Mouse (Mus musculus): Measurements from ENCODE around the gene Spryd3. TPM values are rescaled to one million over a fixed set of nuclear protein-coding genes. Genes with fewer than 3 reads are reported as not detected.

The Spryd3 gene
- total and polyA plus RNA-seq, 2 experiments from 2014 or later, result 118 to 134 TPM

DNA sequence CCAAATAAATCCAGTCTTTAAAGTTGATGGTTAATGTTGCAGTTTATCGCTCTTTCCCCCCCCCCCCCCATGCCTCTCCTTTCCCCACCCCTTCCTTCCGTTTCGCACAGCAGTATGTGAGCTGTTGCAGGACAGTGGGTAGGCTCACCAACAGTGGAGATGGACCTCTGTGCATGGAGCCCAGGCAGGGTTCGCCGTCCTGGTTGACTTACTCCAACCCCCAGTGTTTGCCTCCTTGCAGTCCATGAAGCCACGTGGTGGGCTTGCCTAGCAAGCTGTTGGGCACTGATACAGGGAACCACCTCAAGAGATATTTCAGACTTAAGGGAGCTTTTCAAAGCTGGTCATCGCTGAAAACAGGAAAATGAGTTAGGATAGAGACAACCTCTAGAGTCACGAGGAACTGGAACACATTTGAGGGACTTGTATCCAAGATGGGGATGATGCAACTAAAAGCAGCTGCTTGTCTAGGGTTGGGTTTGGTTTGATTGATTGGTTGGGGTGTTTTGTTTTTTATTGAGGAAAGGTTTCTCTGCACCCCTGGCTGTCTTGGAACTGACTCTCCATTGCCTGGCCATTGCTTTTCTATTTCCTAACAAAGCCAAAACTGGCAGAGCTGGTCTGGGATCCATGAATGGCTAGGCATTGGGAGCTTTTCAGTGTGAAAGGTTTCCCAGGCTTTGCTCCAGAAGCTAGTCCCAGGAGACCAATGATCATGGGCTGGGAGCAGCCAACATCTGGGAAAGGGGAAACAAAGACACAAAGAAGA is 38.7 kb downstream of the Spryd3 start:
- peaks cover 35% of the 10 kb centered on the region for H3K36me3 ChIP-seq (ENCODE audit: insufficient read depth, low read length)
- TF ChIP-seq CTCF (IDR thresholded peaks at IDR 0.05), result no peak

DNA sequence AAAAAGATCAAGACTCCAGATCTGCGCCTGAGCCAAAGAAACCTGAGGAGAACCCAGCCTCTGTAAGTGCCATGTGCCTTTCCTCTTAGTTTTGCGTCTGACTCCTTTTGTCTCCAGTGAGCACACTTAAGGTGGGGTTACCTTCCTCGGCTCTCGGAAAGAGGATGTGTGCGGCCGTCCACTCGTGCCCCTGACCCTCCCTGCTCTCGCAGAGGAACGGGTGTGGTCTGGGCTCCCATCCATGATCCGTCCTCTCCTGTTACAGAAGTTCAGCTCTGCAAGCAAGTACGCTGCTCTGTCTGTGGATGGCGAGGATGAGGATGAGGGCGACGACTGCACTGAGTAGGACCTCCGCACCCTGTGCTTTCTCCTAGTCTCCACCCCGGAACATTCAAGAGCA is 41.0 kb downstream of the Spryd3 start:
- WGBS, result 86% methylated on average over 16 of the region's 16 CpGs
- DNase-seq (ENCODE audit: low spot score), result no peak
- ATAC-seq (ENCODE audit: low FRiP score), result no peak
- Histone ChIP-seq H3K4me2 (ENCODE audit: low read depth, low read length, poor library complexity, severe bottlenecking) (no peak overlapping the region), H3K9me3 (ENCODE audit: low read length) (no peaks in the 10 kb centered on the region), H3K27ac (ENCODE audit: low read depth, low read length) (no peak overlapping the region), H3K27me3 (ENCODE audit: insufficient read depth, low read length) (no peaks in the 10 kb centered on the region), H3K4me3 (ENCODE audit: low read depth, low read length) (no peak overlapping the region), H3K36me3 (ENCODE audit: insufficient read depth, low read length) (peaks cover 57% of the 10 kb centered on the region), H3K4me1 (ENCODE audit: insufficient read depth, low read length) (peaks cover 4% of the 10 kb centered on the region; the same call in 1 of the 2 replicates), H3K9ac (replicated peaks; ENCODE audit: low read length, poor library complexity, severe bottlenecking) (no peak overlapping the region)
- TF ChIP-seq CTCF (IDR thresholded peaks at IDR 0.05), result no peak

More for the DNA sequence above, 38.7 kb downstream of the Spryd3 start:
- Histone ChIP-seq H3K27ac (ENCODE audit: low read depth, low read length) (no peak overlapping the region), H3K4me2 (ENCODE audit: low read depth, low read length, poor library complexity, severe bottlenecking) (no peak overlapping the region), H3K4me1 (ENCODE audit: insufficient read depth, low read length) (peaks cover 6% of the 10 kb centered on the region; the same call in 1 of the 2 replicates), H3K9ac (replicated peaks; ENCODE audit: low read length, poor library complexity, severe bottlenecking) (no peak overlapping the region), H3K9me3 (ENCODE audit: low read length) (no peaks in the 10 kb centered on the region), H3K27me3 (ENCODE audit: insufficient read depth, low read length) (0 out of 2 replicates have a peak, but pooled peaks cover 5% of the 10 kb centered on the region), H3K4me3 (ENCODE audit: low read depth, low read length) (no peak overlapping the region)
- DNase-seq (ENCODE audit: low spot score) (no peak), ATAC-seq (ENCODE audit: low FRiP score) (no peak)
- WGBS, result 86% methylated on average over 8 of the region's 8 CpGs

GRCm38 (mm10) chr15:102094157-102094556 is 41.9 kb downstream of the Spryd3 start:
- Histone ChIP-seq H3K4me2 (ENCODE audit: low read depth, low read length, poor library complexity, severe bottlenecking) (no peak overlapping the region), H3K27ac (ENCODE audit: low read depth, low read length) (no peak overlapping the region), H3K4me1 (ENCODE audit: insufficient read depth, low read length) (no peaks in the 10 kb centered on the region), H3K36me3 (ENCODE audit: insufficient read depth, low read length) (peaks cover 65% of the 10 kb centered on the region), H3K4me3 (ENCODE audit: low read depth, low read length) (no peak overlapping the region), H3K9ac (replicated peaks; ENCODE audit: low read length, poor library complexity, severe bottlenecking) (no peak overlapping the region), H3K27me3 (ENCODE audit: insufficient read depth, low read length) (no peaks in the 10 kb centered on the region), H3K9me3 (ENCODE audit: low read length) (no peaks in the 10 kb centered on the region)
- 72% methylated on average over 2 of the region's 2 CpGs for WGBS
- no peak for ATAC-seq (ENCODE audit: low FRiP score)
- DNase-seq (ENCODE audit: low spot score), result no peak
- 0 out of 2 replicates have a peak, but pooled peaks have one; percentile 12 for TF ChIP-seq CTCF (IDR thresholded peaks at IDR 0.05)

- Histone ChIP-seq H3K36me3 (ENCODE audit: insufficient read depth, low read length) (peaks cover 83% of the 10 kb centered on the region), H3K27me3 (ENCODE audit: insufficient read depth, low read length) (no peaks in the 10 kb centered on the region), H3K4me2 (ENCODE audit: low read depth, low read length, poor library complexity, severe bottlenecking) (no peak overlapping the region), H3K27ac (ENCODE audit: low read depth, low read length) (no peak overlapping the region), H3K9me3 (ENCODE audit: low read length) (no peaks in the 10 kb centered on the region), H3K4me1 (ENCODE audit: insufficient read depth, low read length) (no peaks in the 10 kb centered on the region), H3K4me3 (ENCODE audit: low read depth, low read length) (no peak overlapping the region), H3K9ac (replicated peaks; ENCODE audit: low read length, poor library complexity, severe bottlenecking) (no peak overlapping the region)
- no peak for ATAC-seq (ENCODE audit: low FRiP score)
- no peak for DNase-seq (ENCODE audit: low spot score)
- WGBS, result 96% methylated on average over 4 of the region's 4 CpGs
- no peak for TF ChIP-seq CTCF (IDR thresholded peaks at IDR 0.05)
Observed at GRCm38 (mm10) chr15:102092222-102092621, 43.8 kb downstream of the Spryd3 start.

GRCm38 (mm10) chr15:102091688-102092087 is 44.3 kb downstream of the Spryd3 start:
- H3K27ac ChIP-seq (ENCODE audit: low read depth, low read length), result no peak overlapping the region
- no peaks in the 10 kb centered on the region for H3K9me3 ChIP-seq (ENCODE audit: low read length)
- peaks cover 83% of the 10 kb centered on the region for H3K36me3 ChIP-seq (ENCODE audit: insufficient read depth, low read length)
- DNase-seq (ENCODE audit: low spot score) (no peak), ATAC-seq (ENCODE audit: low FRiP score) (no peak)
- no peak overlapping the region for H3K4me3 ChIP-seq (ENCODE audit: low read depth, low read length)
- 93% methylated on average over 1 of the region's 1 CpGs for WGBS
- TF ChIP-seq CTCF (IDR thresholded peaks at IDR 0.05), result no peak
- H3K4me2 ChIP-seq (ENCODE audit: low read depth, low read length, poor library complexity, severe bottlenecking), result no peak overlapping the region
- no peaks in the 10 kb centered on the region for H3K4me1 ChIP-seq (ENCODE audit: insufficient read depth, low read length)
- H3K27me3 ChIP-seq (ENCODE audit: insufficient read depth, low read length), result no peaks in the 10 kb centered on the region
- H3K9ac ChIP-seq (replicated peaks; ENCODE audit: low read length, poor library complexity, severe bottlenecking), result no peak overlapping the region

DNA sequence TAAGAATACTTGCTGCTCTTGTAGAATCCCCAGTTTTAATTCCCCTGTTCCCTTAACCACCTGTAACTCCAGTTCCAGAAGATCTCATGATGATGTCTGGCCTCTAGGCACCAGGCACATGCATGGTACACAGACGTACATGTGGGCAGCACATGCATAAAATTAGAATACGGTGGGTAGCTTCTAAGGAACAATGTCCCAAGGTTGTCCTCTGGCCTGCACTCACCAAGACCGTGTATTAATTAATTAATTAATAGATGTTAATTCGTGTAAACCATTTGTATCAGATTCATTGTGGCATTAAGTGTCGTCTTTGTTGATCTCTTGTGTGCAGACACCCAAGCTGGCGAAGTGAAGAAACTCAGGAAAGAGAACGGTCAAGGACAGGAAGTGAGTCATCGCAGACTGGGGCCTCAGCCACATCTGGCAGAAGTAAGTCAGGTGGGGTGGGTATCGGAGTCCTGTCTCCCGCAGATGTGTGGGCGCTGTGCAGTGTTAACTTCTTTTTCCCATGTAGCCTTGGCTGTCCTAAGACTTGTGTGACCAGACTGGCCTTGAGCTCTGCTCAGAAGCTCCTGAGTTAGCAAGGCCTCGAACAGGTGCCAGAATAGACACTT is 44.9 kb downstream of the Spryd3 start:
- no peak overlapping the region for H3K4me2 ChIP-seq (ENCODE audit: low read depth, low read length, poor library complexity, severe bottlenecking)
- no peaks in the 10 kb centered on the region for H3K4me1 ChIP-seq (ENCODE audit: insufficient read depth, low read length)
- 92% methylated on average over 12 of the region's 12 CpGs for WGBS
- H3K36me3 ChIP-seq (ENCODE audit: insufficient read depth, low read length), result peaks cover 85% of the 10 kb centered on the region
- no peak for TF ChIP-seq CTCF (IDR thresholded peaks at IDR 0.05)
- no peaks in the 10 kb centered on the region for H3K9me3 ChIP-seq (ENCODE audit: low read length)
- DNase-seq (ENCODE audit: low spot score) (no peak), ATAC-seq (ENCODE audit: low FRiP score) (no peak)
- no peak overlapping the region for H3K27ac ChIP-seq (ENCODE audit: low read depth, low read length)
- H3K9ac ChIP-seq (replicated peaks; ENCODE audit: low read length, poor library complexity, severe bottlenecking), result no peak overlapping the region
- H3K27me3 ChIP-seq (ENCODE audit: insufficient read depth, low read length), result no peaks in the 10 kb centered on the region
- H3K4me3 ChIP-seq (ENCODE audit: low read depth, low read length), result no peak overlapping the region

All from midbrain, postnatal 0 days (tissue).